Mouse (Mus musculus) lung, adult 2 months (tissue): ENCODE results near the gene Ncor2.

Source experiments
- CTCF ChIP-seq: fragments of 200-500 bp; IDR thresholded peaks from 2 replicates; pipeline ENCODE4 v1.5.1; 2011; ENCODE audit warnings: mild to moderate bottlenecking, low read length, control low read depth; ENCODE audit not compliant: insufficient read depth
- POLR2A ChIP-seq: fragments of 200-500 bp; IDR thresholded peaks from 2 replicates; pipeline ENCODE4 v1.6.1; 2011; ENCODE audit warnings: low read depth, mild to moderate bottlenecking, control low read depth, low read length, borderline replicate concordance; ENCODE audit errors: extremely low read depth

GRCm38 (mm10) chr5:125088076-125088475 is 90.9 kb downstream of the Ncor2 start:
- TF ChIP-seq POLR2A (no peak), CTCF (no peak)
